Mouse (Mus musculus): ENCODE data around the gene Snx4.

The Snx4 gene

GRCm38 (mm10) chr16:33283079-33283478, 31.8 kb downstream of the Snx4 start:
- DNase-seq, result no peak

- DNase-seq, result no peak
Observed at GRCm38 (mm10) chr16:33288536-33288935, 37.3 kb downstream of the Snx4 start.

- peak; percentile 42 to 54 for DNase-seq
Observed at GRCm38 (mm10) chr16:33289981-33290380, 38.7 kb downstream of the Snx4 start.

GRCm38 (mm10) chr16:33292241-33292640, 41.0 kb downstream of the Snx4 start:
- DNase-seq, result no peak

- DNase-seq, result no peak
Observed at GRCm38 (mm10) chr16:33294681-33295080, 43.4 kb downstream of the Snx4 start.

GRCm38 (mm10) chr16:33295321-33295720, 44.1 kb downstream of the Snx4 start:
- DNase-seq, result no peak

GRCm38 (mm10) chr16:33297493-33297892, 46.3 kb downstream of the Snx4 start:
- no peak for DNase-seq

- peak; percentile 89 for DNase-seq
Observed at GRCm38 (mm10) chr16:33306633-33307070, 55.4 kb downstream of the Snx4 start.

GRCm38 (mm10) chr16:33307761-33308160, 56.5 kb downstream of the Snx4 start:
- peak in 1 of 2 experiments; percentile 36 for DNase-seq

GRCm38 (mm10) chr16:33309066-33309465, 57.8 kb downstream of the Snx4 start:
- no peak for DNase-seq

- no peak for DNase-seq
Observed at GRCm38 (mm10) chr16:33315611-33316010, 64.4 kb downstream of the Snx4 start.

GRCm38 (mm10) chr16:33317646-33318045, 66.4 kb downstream of the Snx4 start:
- no peak for DNase-seq

GRCm38 (mm10) chr16:33318059-33318458, 66.8 kb downstream of the Snx4 start:
- DNase-seq, result no peak

GRCm38 (mm10) chr16:33325704-33326455, 74.6 kb downstream of the Snx4 start:
- DNase-seq, result no peak

GRCm38 (mm10) chr16:33326589-33326988, 75.3 kb downstream of the Snx4 start:
- no peak for DNase-seq

- DNase-seq, result no peak
Observed at GRCm38 (mm10) chr16:33327101-33327500, 75.9 kb downstream of the Snx4 start.

- DNase-seq, result no peak
Observed at GRCm38 (mm10) chr16:33333015-33333414, 81.8 kb downstream of the Snx4 start.

- DNase-seq, result peak; percentile 92 to 93
Observed at GRCm38 (mm10) chr16:33337177-33337576, 85.9 kb downstream of the Snx4 start.

- DNase-seq, result peak in 1 of 2 experiments; percentile 15
Observed at GRCm38 (mm10) chr16:33337681-33338080, 86.4 kb downstream of the Snx4 start.

- no peak for DNase-seq
Observed at GRCm38 (mm10) chr16:33338492-33338891, 87.2 kb downstream of the Snx4 start.

GRCm38 (mm10) chr16:33339476-33339875, 88.2 kb downstream of the Snx4 start:
- DNase-seq, result no peak

- DNase-seq, result no peak
Observed at GRCm38 (mm10) chr16:33342356-33342755, 91.1 kb downstream of the Snx4 start.

- DNase-seq, result no peak
Observed at GRCm38 (mm10) chr16:33343106-33343505, 91.9 kb downstream of the Snx4 start.

- no peak for DNase-seq
Observed at GRCm38 (mm10) chr16:33343601-33344000, 92.4 kb downstream of the Snx4 start.

GRCm38 (mm10) chr16:33344379-33344778, 93.1 kb downstream of the Snx4 start:
- DNase-seq, result peak in 1 of 2 experiments; percentile 39
